Mouse (Mus musculus) thymus, postnatal 4 days (tissue): Measurements from ENCODE around the gene Cyp2a4.
"Not testable (repeated sequence)": the region's sequence is repeated elsewhere in the genome, so short reads cannot be mapped to it uniquely, and the experiment has no call there.

Source experiments
- DNase-seq: peaks from one replicate; pipeline ENCODE4 v3.0.0; 2021

Gene Cyp2a4

DNA sequence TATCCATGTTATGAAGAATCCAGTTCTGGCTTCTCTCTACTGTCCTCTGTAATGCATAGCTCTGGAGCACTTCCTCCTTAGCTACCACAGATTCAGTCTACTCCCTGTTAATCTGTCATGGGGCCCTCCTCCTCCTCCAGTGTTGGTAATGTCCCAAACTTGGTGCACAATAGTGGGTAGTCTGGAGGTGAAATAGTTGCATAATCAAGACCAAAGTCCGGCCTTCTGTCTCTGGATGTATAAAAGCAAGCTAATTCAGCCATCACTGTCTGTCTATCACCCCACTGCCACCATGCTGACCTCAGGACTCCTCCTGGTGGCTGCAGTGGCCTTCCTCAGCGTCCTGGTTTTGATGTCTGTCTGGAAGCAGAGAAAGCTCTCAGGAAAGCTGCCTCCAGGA is at the start of gene Cyp2a4:
Cyp2a4 (plus strand) TSS at position 244 of the 400 bp plus-strand sequence.
- DNase-seq, result not testable (repeated sequence)

DNA sequence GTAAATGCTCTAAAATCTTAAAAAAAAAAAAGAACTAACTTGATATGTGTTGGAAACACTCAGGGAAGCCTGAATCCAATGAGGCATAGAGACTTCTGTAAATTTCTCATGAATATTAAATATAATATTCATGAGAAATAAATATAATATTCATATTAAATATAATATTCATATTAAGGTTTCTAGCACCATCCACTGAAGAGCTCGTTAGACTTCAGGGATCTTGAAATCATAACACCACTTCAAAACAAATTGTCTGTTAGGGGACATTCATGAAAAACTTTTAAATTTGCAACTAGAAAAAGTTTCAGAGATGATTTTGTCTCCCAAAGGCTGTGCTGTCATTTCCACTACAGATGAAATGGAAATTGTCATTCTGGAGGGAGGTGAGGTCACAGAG is 46.9 kb upstream of the Cyp2a4 start, which contains the start of gene Vmn1r184:
Vmn1r184 (plus strand) TSS at position 301 of the 400 bp plus-strand sequence.
- DNase-seq, result not testable (repeated sequence)

DNA sequence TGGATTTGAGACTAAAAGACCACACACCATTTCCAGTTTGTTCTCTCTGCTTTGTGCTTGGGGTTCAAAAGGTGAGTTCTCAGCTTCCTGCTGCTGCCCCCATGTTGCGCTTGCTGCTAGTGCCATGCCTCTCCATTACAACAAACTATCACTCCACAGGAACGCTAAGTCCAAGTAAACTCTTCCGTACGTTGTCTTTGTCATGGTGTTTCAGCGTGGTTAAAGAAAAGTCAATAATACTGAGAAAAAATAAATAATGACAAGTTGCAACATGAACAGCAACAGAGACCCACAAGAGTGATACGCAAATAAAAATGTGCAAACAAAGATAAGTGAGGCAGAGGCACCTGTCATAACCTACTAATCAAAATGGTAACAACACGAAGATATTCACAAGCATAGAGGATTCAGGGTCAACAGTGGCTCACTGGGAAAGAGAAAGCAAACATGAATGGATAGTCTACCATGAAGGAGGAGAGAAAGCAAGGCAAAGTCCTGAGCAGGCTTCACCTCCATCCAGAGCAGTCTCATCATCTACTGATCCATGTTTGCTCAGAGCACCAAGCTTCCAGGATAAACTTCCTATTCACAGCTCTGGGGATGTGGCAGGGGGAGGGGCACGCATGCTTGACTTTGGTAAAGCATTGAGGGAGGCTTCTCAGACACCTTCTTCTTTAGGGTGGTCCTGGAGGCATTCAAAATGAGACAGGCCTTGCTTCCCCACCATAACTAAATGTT is 3.4 kb upstream of the Cyp2a4 start:
- DNase-seq, result not testable (repeated sequence)

DNA sequence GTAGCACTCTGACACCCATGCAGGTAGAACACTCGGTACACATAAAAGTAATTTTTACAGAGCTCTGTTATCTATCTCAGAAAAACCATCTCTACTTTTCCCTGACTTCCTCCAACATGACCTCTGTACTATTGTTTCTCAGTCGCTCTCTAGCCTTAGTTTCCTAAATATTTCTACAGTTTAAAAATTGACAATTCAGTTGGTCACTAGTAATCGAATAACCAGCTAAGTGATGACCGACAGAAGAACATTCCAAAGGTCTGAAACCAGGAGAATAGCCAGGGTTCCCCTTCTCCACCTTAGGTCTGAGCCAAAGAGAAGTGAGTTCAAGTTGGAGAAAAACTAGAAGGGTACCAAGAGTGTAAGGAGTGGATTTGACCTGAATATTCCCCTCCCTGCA is 4.8 kb downstream of the Cyp2a4 start:
- DNase-seq, result not testable (repeated sequence)

DNA sequence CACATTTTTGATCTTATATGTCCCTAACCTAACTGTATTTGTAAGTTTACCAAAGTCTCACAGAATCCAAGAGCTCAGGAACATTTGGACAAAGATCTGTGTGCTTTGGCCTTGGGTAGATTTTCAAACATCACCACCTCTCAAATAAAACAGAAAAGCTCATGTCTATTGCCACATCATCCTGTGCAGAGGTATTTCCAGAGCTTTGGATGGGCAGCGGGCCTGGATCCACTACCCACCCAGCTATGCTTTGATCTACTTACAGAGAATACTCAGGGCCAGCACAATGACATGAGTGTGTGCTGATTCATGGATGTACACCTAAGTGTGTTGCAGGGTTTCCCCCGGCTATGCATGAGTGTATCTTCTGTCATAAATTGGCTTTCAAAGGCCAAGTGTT is 8.2 kb downstream of the Cyp2a4 start:
- not testable (repeated sequence) for DNase-seq

DNA sequence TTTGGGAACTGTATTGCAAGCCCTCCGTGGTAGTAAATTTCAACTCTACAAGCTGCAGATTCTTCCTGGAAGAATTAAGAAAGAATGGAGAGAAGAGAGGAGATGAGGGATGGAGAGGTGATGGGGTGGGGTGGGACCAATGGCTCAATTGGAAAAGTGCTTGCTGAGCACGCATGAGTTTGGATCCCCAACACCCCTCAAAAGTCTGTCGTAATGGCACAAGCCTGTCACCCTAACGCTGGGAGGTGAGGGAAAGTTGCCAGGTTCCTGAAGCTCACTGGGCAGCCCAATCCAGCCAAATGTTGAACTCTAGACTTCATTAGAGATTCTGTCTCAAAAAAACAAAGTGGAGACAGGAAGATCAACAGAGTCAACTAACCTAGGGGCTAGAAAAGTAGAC is 8.8 kb downstream of the Cyp2a4 start:
- not testable (repeated sequence) for DNase-seq

DNA sequence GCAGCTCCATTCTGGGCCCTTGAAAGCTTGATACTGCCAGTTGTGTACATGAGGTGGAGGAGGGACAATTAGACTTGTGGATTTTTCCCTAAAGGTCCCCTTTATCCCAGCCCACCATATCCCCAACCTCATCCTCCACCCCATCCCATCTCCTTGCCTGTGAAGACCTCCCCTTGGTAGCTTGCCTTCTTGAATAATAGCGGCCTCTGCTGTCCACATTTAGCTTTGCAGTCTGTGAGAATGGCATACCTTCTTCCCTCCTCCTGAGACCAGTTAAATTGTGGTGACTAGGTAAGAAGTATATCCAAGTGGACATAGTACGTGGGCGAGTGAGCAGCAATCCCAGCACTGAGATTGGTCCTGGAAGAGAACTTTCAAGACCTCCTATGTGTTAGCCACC is 13.4 kb downstream of the Cyp2a4 start:
- not testable (repeated sequence) for DNase-seq

DNA sequence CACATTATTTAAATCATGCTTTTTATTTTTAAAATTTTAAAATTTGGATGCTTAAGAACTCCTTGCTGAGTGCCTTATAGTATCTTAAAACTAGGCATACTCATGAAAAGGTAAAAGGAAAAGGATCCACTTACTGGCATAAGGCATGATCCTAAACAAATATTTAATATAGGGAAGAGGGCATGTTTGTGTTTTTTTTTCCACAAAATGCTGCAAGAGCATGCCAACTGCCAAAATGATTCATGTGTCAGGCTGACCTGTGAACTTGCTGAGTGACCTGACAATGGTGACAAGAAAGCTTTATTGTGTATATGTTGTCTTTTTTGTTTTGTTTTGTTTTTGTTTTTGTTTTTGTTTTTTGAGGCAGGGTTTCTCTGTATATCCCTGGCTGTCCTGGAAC is 43.2 kb downstream of the Cyp2a4 start:
- not testable (repeated sequence) for DNase-seq

DNA sequence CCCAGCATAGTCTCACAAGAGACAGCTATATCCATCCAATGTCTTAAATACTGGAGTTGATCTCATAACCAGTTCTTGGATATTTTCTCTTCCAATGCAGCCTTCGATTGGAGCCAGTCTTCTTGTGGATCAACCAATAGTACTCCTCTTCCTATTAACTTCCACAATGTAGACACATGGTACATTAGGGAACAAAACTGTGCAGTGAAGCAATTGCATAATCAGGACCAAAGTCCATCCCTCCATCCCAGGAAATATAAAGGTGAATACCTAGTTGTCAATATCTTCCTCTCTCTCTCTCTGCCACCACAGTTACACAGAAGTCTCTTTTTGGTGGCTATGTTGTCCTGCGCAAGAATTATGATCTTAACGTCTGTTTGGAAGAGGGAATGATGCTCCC is 45.3 kb downstream of the Cyp2a4 start:
- DNase-seq, result not testable (repeated sequence)

DNA sequence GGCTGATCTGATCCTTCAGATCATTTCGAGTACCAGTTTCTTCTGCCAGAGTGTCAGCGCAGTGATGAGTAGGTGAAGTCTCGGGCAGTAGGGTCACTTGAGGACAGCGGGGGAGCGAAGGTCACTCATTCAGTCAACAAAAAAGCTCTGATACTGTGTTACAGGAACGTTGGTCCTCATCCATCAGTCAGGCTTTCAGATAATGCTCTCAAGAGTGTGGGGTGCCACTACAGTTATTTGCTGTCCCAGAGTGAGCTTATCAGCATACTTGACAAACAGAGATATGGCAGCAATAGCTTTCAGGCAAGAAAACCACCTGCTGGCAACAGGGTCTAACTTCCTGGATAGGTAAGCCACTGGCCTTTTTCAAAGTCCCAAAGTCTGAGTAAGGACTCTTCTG is 49.8 kb downstream of the Cyp2a4 start:
- not testable (repeated sequence) for DNase-seq
